Comparison of ENCODE assay signal across 8 mouse cellular contexts in genomic region chr7:118115533-118115876, GRCm38 (mm10). TPM values are rescaled to one million over a fixed set of nuclear protein-coding genes. Genes with fewer than 3 reads are reported as not detected.
DNase-seq lines count a peak whose midpoint lies in the region; ATAC-seq and TF ChIP-seq lines count a peak whose summit lies in the region.

No protein-coding gene starts in this region.

- ATAC-seq in hindbrain, embryonic 14.5 days (ENCODE audit: low FRiP score) = peak; percentile 53
- peak; percentile 60; the same call in 1 of the 2 replicates for ATAC-seq in midbrain, embryonic 16.5 days
- ATAC-seq in CD4-positive, CD25-positive, alpha-beta regulatory T cell, adult 4 months = no peak

- TF ChIP-seq CTCF in kidney, adult 2 months (conservative IDR thresholded peaks at IDR 0.05; ENCODE audit: insufficient read depth, insufficient read length, low read depth, low read length) = no peak

- no peak for DNase-seq in kidney, adult 2 months
- no peak for DNase-seq in kidney, adult 11 months
- DNase-seq in hindbrain, embryonic 14.5 days (ENCODE audit: low spot score) = no peak
- DNase-seq in natural killer cell, adult 2 months (ENCODE audit: low spot score in 2 of 2) = no peak
- no peak for DNase-seq in right cerebral cortex, postnatal 10 days (ENCODE audit: low spot score in 2 of 2)

- H3K36me3 ChIP-seq in kidney, adult 2 months (ENCODE audit: control insufficient read depth, insufficient read depth, low read length) = no peaks in the 10 kb centered on the region; the same call in 1 of the 2 replicates
- H3K36me3 ChIP-seq in hindbrain, embryonic 14.5 days (replicated peaks; ENCODE audit: control insufficient read depth, insufficient read depth) = peaks cover 71% of the 10 kb centered on the region
- H3K36me3 ChIP-seq in midbrain, embryonic 16.5 days (ENCODE audit: control insufficient read depth, insufficient read depth, low read length) = peaks cover 11% of the 10 kb centered on the region; the same call in 1 of the 2 replicates

- no peak for TF ChIP-seq POLR2A in kidney, adult 2 months (IDR thresholded peaks at IDR 0.05; ENCODE audit: low read depth, low read length)

- H3K27ac ChIP-seq in kidney, adult 2 months (ENCODE audit: insufficient read depth, low read depth, low read length) = peak overlapping the region; percentile 72
- peak overlapping the region; percentile 44 for H3K27ac ChIP-seq in brown adipose tissue, adult 24 weeks (replicated peaks; ENCODE audit: low read depth, low read length)
- H3K27ac ChIP-seq in hindbrain, embryonic 14.5 days = peak overlapping the region; percentile 89
- peak overlapping the region; percentile 82 for H3K27ac ChIP-seq in midbrain, embryonic 16.5 days (ENCODE audit: low read length)

- H3K4me1 ChIP-seq in kidney, adult 2 months (ENCODE audit: control insufficient read depth, insufficient read depth, low read length) = peaks cover 29% of the 10 kb centered on the region
- peaks cover 13% of the 10 kb centered on the region; the same call in 1 of the 2 replicates for H3K4me1 ChIP-seq in brown adipose tissue, adult 24 weeks (ENCODE audit: control insufficient read depth, insufficient read depth, insufficient read length, low read length)
- H3K4me1 ChIP-seq in hindbrain, embryonic 14.5 days (replicated peaks; ENCODE audit: control insufficient read depth, insufficient read depth, low read length) = peaks cover 36% of the 10 kb centered on the region
- peaks cover 44% of the 10 kb centered on the region for H3K4me1 ChIP-seq in midbrain, embryonic 16.5 days (ENCODE audit: control insufficient read depth, insufficient read depth, low read length)

- H3K4me3 ChIP-seq in kidney, adult 2 months (ENCODE audit: insufficient read depth, low read depth, low read length) = peak overlapping the region; percentile 97
- H3K4me3 ChIP-seq in brown adipose tissue, adult 24 weeks (ENCODE audit: insufficient read depth, low read depth, low read length) = peak overlapping the region; percentile 91
- peak overlapping the region; percentile 89 for H3K4me3 ChIP-seq in hindbrain, embryonic 14.5 days (replicated peaks; ENCODE audit: low read length)
- H3K4me3 ChIP-seq in midbrain, embryonic 16.5 days (ENCODE audit: low read depth, low read length) = peak overlapping the region; percentile 87

- peak overlapping the region; percentile 87 for H3K9ac ChIP-seq in hindbrain, embryonic 14.5 days
- peak overlapping the region; percentile 96 for H3K9ac ChIP-seq in midbrain, embryonic 16.5 days (ENCODE audit: low read depth, low read length)

- no peaks in the 10 kb centered on the region for H3K27me3 ChIP-seq in kidney, adult 2 months (replicated peaks; ENCODE audit: control insufficient read depth, insufficient read depth, low read length)
- H3K27me3 ChIP-seq in hindbrain, embryonic 14.5 days (ENCODE audit: control insufficient read depth, insufficient read depth, low read length) = no peaks in the 10 kb centered on the region
- H3K27me3 ChIP-seq in midbrain, embryonic 16.5 days (ENCODE audit: control insufficient read depth, insufficient read depth, low read depth, low read length) = no peaks in the 10 kb centered on the region

- no peaks in the 10 kb centered on the region for H3K9me3 ChIP-seq in hindbrain, embryonic 14.5 days (ENCODE audit: control insufficient read depth, low read length)
- H3K9me3 ChIP-seq in midbrain, embryonic 16.5 days (replicated peaks; ENCODE audit: control insufficient read depth, low read length, poor library complexity, severe bottlenecking) = no peaks in the 10 kb centered on the region

- peak overlapping the region; percentile 97 for H3K4me2 ChIP-seq in hindbrain, embryonic 14.5 days (replicated peaks)
- peak overlapping the region; percentile 94 for H3K4me2 ChIP-seq in midbrain, embryonic 16.5 days (ENCODE audit: low read length)

- WGBS in kidney, adult 2 months = under 1% methylated on average over 20 of the region's 20 CpGs
- WGBS in hindbrain, embryonic 14.5 days = under 1% methylated on average over 20 of the region's 20 CpGs
- WGBS in midbrain, embryonic 16.5 days = under 1% methylated on average over 20 of the region's 20 CpGs

RNA-seq across cellular contexts. Expression of gene Rps15a, which starts 0.5 kb away (rescaled TPM):
- 1,038 and 1,225 TPM in 2 replicates for polyA plus RNA-seq in kidney, adult 2 months (2012; rRNA removed)
- 331 and 680 TPM in 2 replicates for polyA plus RNA-seq in brown adipose tissue, adult 24 weeks (2012; ENCODE audit: insufficient read depth, insufficient read length, missing spikeins)
- 379 and 486 TPM in 2 replicates for polyA plus RNA-seq in hindbrain, embryonic 14.5 days (2014; fragmentation: Nextera tagmentation; extraction: Ambion mirVana)
- 325 and 344 TPM in 2 replicates for polyA plus RNA-seq in midbrain, embryonic 16.5 days (2015; fragmentation: Nextera tagmentation; extraction: Ambion mirVana)
- 1,000 to 10,000 TPM; 1,509 to 3,003 TPM for polyA plus RNA-seq in CD4-positive, CD25-positive, alpha-beta regulatory T cell, adult 4 months (2017; shearing (Covaris generic))

RNA-seq across cellular contexts. Expression of gene Arl6ip1, which starts 14.0 kb away (rescaled TPM):
- polyA plus RNA-seq in kidney, adult 2 months (2012; rRNA removed) = 234 and 344 TPM in 2 replicates
- 88.7 and 100 TPM in 2 replicates for polyA plus RNA-seq in brown adipose tissue, adult 24 weeks (2012; ENCODE audit: insufficient read depth, insufficient read length, missing spikeins)
- polyA plus RNA-seq in hindbrain, embryonic 14.5 days (2014; fragmentation: Nextera tagmentation; extraction: Ambion mirVana) = 403 and 404 TPM in 2 replicates
- 556 and 565 TPM in 2 replicates for polyA plus RNA-seq in midbrain, embryonic 16.5 days (2015; fragmentation: Nextera tagmentation; extraction: Ambion mirVana)
- polyA plus RNA-seq in CD4-positive, CD25-positive, alpha-beta regulatory T cell, adult 4 months (2017; shearing (Covaris generic)) = 100 to 1,000 TPM; 637 to 665 TPM
